Mouse (Mus musculus): ENCODE measurements around the gene Timp3. TPM values are rescaled to one million over a fixed set of nuclear protein-coding genes. Genes with fewer than 3 reads are reported as not detected.

The Timp3 gene
- 17.9 and 18.0 TPM in 2 replicates for polyA plus RNA-seq (2016; fragmentation: Nextera tagmentation; extraction: Ambion mirVana)

- Histone ChIP-seq H3K36me3 (replicated peaks) (no peaks in the 10 kb centered on the region), H3K9me3 (no peaks in the 10 kb centered on the region), H3K4me3 (replicated peaks) (peak within 1 kb of the TSS; percentile 48), H3K27me3 (peaks cover 29% of the 10 kb centered on the region), H3K27ac (no peak within 1 kb of the TSS), H3K9ac (peak within 1 kb of the TSS; percentile 59), H3K4me1 (peaks cover 49% of the 10 kb centered on the region), H3K4me2 (peak within 1 kb of the TSS; percentile 98)
- ATAC-seq (ENCODE audit: low FRiP score), result peak; percentile 88
- under 1% methylated on average over 64 of the region's 65 CpGs for WGBS
Observed at GRCm38 (mm10) chr10:86300293-86301116, at the start of gene Timp3. Timp3 (plus strand) TSS chr10:86300372.

GRCm38 (mm10) chr10:86256221-86256620, 44.0 kb upstream of the Timp3 start:
- no peak overlapping the region for H3K27ac ChIP-seq
- H3K9ac ChIP-seq, result no peak overlapping the region
- no peaks in the 10 kb centered on the region for H3K36me3 ChIP-seq (replicated peaks)
- H3K4me3 ChIP-seq (replicated peaks), result no peak overlapping the region
- ATAC-seq (ENCODE audit: low FRiP score), result no peak
- H3K9me3 ChIP-seq, result no peaks in the 10 kb centered on the region
- H3K4me1 ChIP-seq, result 0 out of 2 replicates have a peak, but pooled peaks cover 3% of the 10 kb centered on the region
- WGBS, result 58% methylated on average over 4 of the region's 4 CpGs
- H3K4me2 ChIP-seq, result no peak overlapping the region
- H3K27me3 ChIP-seq, result no peaks in the 10 kb centered on the region

- WGBS, result 83% methylated on average over 3 of the region's 3 CpGs
- Histone ChIP-seq H3K4me1 (0 out of 2 replicates have a peak, but pooled peaks cover 3% of the 10 kb centered on the region), H3K27ac (no peak overlapping the region), H3K9me3 (no peaks in the 10 kb centered on the region), H3K4me2 (no peak overlapping the region), H3K27me3 (no peaks in the 10 kb centered on the region), H3K36me3 (replicated peaks) (no peaks in the 10 kb centered on the region), H3K9ac (no peak overlapping the region), H3K4me3 (replicated peaks) (no peak overlapping the region)
- no peak for ATAC-seq (ENCODE audit: low FRiP score)
Observed at GRCm38 (mm10) chr10:86257045-86257444, 43.1 kb upstream of the Timp3 start.

- H3K27me3 ChIP-seq, result no peaks in the 10 kb centered on the region
- 76% methylated on average over 4 of the region's 4 CpGs for WGBS
Observed at GRCm38 (mm10) chr10:86258046-86258445, 42.1 kb upstream of the Timp3 start.

GRCm38 (mm10) chr10:86258992-86259391, 41.2 kb upstream of the Timp3 start:
- H3K4me1 ChIP-seq, result 0 out of 2 replicates have a peak, but pooled peaks cover 3% of the 10 kb centered on the region

More at GRCm38 (mm10) chr10:86258046-86258445, 42.1 kb upstream of the Timp3 start:
- Histone ChIP-seq H3K36me3 (replicated peaks) (no peaks in the 10 kb centered on the region), H3K27ac (no peak overlapping the region), H3K9me3 (no peaks in the 10 kb centered on the region), H3K9ac (no peak overlapping the region), H3K4me2 (no peak overlapping the region), H3K4me1 (0 out of 2 replicates have a peak, but pooled peaks cover 3% of the 10 kb centered on the region), H3K4me3 (replicated peaks) (no peak overlapping the region)
- ATAC-seq (ENCODE audit: low FRiP score), result no peak

GRCm38 (mm10) chr10:86261725-86262124, 38.4 kb upstream of the Timp3 start:
- Histone ChIP-seq H3K27me3 (no peaks in the 10 kb centered on the region), H3K36me3 (replicated peaks) (no peaks in the 10 kb centered on the region), H3K27ac (no peak overlapping the region), H3K9me3 (no peaks in the 10 kb centered on the region), H3K4me2 (no peak overlapping the region), H3K4me3 (replicated peaks) (no peak overlapping the region), H3K9ac (no peak overlapping the region), H3K4me1 (no peaks in the 10 kb centered on the region)
- ATAC-seq (ENCODE audit: low FRiP score), result no peak
- 81% methylated on average over 2 of the region's 2 CpGs for WGBS

More at GRCm38 (mm10) chr10:86258992-86259391, 41.2 kb upstream of the Timp3 start:
- H3K9ac ChIP-seq, result no peak overlapping the region
- H3K4me2 ChIP-seq, result no peak overlapping the region
- WGBS, result 86% methylated on average over 3 of the region's 3 CpGs
- H3K27ac ChIP-seq, result no peak overlapping the region
- no peaks in the 10 kb centered on the region for H3K27me3 ChIP-seq
- H3K36me3 ChIP-seq (replicated peaks), result no peaks in the 10 kb centered on the region
- ATAC-seq (ENCODE audit: low FRiP score), result no peak
- H3K9me3 ChIP-seq, result no peaks in the 10 kb centered on the region
- no peak overlapping the region for H3K4me3 ChIP-seq (replicated peaks)

- Histone ChIP-seq H3K9ac (no peak overlapping the region), H3K27ac (no peak overlapping the region), H3K9me3 (no peaks in the 10 kb centered on the region), H3K36me3 (replicated peaks) (no peaks in the 10 kb centered on the region), H3K27me3 (no peaks in the 10 kb centered on the region), H3K4me3 (replicated peaks) (no peak overlapping the region), H3K4me1 (no peaks in the 10 kb centered on the region), H3K4me2 (no peak overlapping the region)
- 88% methylated on average over 9 of the region's 9 CpGs for WGBS
- ATAC-seq (ENCODE audit: low FRiP score), result no peak
Observed at GRCm38 (mm10) chr10:86264618-86265017, 35.6 kb upstream of the Timp3 start.

- Histone ChIP-seq H3K9ac (no peak overlapping the region), H3K4me2 (no peak overlapping the region), H3K4me1 (peaks cover 4% of the 10 kb centered on the region; the same call in 1 of the 2 replicates), H3K27me3 (no peaks in the 10 kb centered on the region), H3K27ac (no peak overlapping the region), H3K4me3 (replicated peaks) (no peak overlapping the region), H3K9me3 (no peaks in the 10 kb centered on the region), H3K36me3 (replicated peaks) (no peaks in the 10 kb centered on the region)
- ATAC-seq (ENCODE audit: low FRiP score), result no peak
- WGBS, result 77% methylated on average over 3 of the region's 3 CpGs
Observed at GRCm38 (mm10) chr10:86270254-86270653, 29.9 kb upstream of the Timp3 start.

GRCm38 (mm10) chr10:86272826-86273225, 27.3 kb upstream of the Timp3 start:
- Histone ChIP-seq H3K9ac (no peak overlapping the region), H3K4me3 (replicated peaks) (no peak overlapping the region), H3K4me1 (peaks cover 4% of the 10 kb centered on the region; the same call in 1 of the 2 replicates), H3K4me2 (no peak overlapping the region), H3K36me3 (replicated peaks) (no peaks in the 10 kb centered on the region), H3K27ac (no peak overlapping the region), H3K27me3 (no peaks in the 10 kb centered on the region), H3K9me3 (no peaks in the 10 kb centered on the region)
- no peak for ATAC-seq (ENCODE audit: low FRiP score)
- 83% methylated on average over 3 of the region's 3 CpGs for WGBS

- ATAC-seq (ENCODE audit: low FRiP score), result no peak
- H3K27ac ChIP-seq, result no peak overlapping the region
Observed at GRCm38 (mm10) chr10:86273410-86274191, 26.6 kb upstream of the Timp3 start.

GRCm38 (mm10) chr10:86275585-86275984, 24.6 kb upstream of the Timp3 start:
- Histone ChIP-seq H3K4me2 (no peak overlapping the region), H3K27ac (no peak overlapping the region), H3K27me3 (no peaks in the 10 kb centered on the region), H3K4me1 (peaks cover 4% of the 10 kb centered on the region; the same call in 1 of the 2 replicates), H3K9ac (no peak overlapping the region), H3K36me3 (replicated peaks) (no peaks in the 10 kb centered on the region), H3K9me3 (no peaks in the 10 kb centered on the region), H3K4me3 (replicated peaks) (no peak overlapping the region)
- WGBS, result 89% methylated on average over 5 of the region's 5 CpGs
- no peak for ATAC-seq (ENCODE audit: low FRiP score)

More at GRCm38 (mm10) chr10:86273410-86274191, 26.6 kb upstream of the Timp3 start:
- Histone ChIP-seq H3K9ac (no peak overlapping the region), H3K9me3 (no peaks in the 10 kb centered on the region), H3K27me3 (no peaks in the 10 kb centered on the region), H3K4me2 (no peak overlapping the region), H3K36me3 (replicated peaks) (no peaks in the 10 kb centered on the region), H3K4me3 (replicated peaks) (no peak overlapping the region), H3K4me1 (peaks cover 4% of the 10 kb centered on the region; the same call in 1 of the 2 replicates)
- 77% methylated on average over 19 of the region's 19 CpGs for WGBS

- 89% methylated on average over 5 of the region's 5 CpGs for WGBS
- Histone ChIP-seq H3K4me1 (peaks cover 4% of the 10 kb centered on the region; the same call in 1 of the 2 replicates), H3K27me3 (no peaks in the 10 kb centered on the region), H3K9me3 (no peaks in the 10 kb centered on the region), H3K27ac (no peak overlapping the region), H3K36me3 (replicated peaks) (no peaks in the 10 kb centered on the region), H3K4me2 (no peak overlapping the region), H3K4me3 (replicated peaks) (no peak overlapping the region), H3K9ac (no peak overlapping the region)
- ATAC-seq (ENCODE audit: low FRiP score), result no peak
Observed at GRCm38 (mm10) chr10:86277327-86277726, 22.8 kb upstream of the Timp3 start.

All from forebrain, embryonic 12.5 days (tissue).